Mouse (Mus musculus) urinary bladder, postnatal 36 days (tissue): ENCODE measurements around the gene Kcnd2.
"Not testable (repeated sequence)": the region's sequence is repeated elsewhere in the genome, so short reads cannot be mapped to it uniquely, and the experiment has no call there.

Experiments used
- DNase-seq, 2 experiments: peaks; one replicate each; pipeline ENCODE4 v3.0.0; 2022; ENCODE audit warnings: low spot score in 2 of 2, mixed read lengths in 1 of 2

The Kcnd2 gene

DNA sequence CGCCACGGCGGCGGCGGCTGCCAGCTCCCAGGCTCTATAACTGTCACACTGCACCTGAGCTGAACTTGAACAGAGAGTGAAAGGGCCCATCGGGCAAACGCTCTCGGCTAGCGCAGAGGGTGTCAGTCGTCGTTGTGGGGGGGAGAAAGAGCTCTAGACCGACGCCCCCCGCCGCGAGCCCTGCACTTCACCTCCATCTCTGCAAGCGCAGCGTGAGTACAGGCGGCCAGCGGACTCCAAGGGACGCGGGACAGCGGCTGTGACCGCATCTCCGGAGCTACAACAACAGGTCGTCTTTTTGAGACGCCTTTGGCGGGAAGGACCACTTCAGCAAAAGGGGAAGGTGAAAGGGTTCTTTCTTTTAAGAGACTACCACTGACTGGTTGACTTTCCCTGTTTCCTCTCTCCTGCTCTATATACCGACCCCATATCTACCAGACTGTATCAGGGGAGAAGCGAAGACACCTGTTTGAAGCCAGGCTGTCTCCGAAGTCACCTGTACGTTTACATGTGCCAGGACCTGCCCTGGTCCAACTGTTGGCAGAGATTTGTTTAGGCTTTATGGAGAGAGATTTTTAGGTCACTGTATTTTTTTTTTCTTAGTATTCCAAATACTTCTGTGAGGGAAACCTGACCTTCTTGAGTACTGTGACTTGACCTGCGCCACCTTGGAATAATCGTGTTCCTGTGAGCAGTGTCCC, at the start of gene Kcnd2:
TSS of gene Kcnd2 (plus strand) at position 13 of the 701 bp plus-strand sequence.
- no peak for DNase-seq

DNA sequence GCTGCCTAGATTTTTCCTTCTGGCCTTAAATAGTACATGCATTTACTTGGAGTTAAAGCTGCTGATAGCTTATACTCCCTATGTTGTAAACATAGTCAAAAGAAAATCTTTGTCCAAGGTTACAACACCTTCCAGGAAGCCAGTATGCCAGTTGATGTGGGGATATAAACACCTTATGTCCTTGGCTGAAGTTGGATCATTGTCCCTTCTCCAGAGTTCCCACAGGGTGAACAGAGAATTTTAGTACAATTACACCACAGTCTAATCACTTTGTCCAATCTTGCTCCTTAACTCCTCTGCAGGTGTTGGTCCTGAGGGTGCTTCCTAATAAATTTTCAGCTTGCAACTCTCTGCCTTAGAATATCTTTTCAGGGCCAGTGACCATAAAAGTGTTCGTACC, 48.7 kb upstream of the Kcnd2 start:
- no peak for DNase-seq

DNA sequence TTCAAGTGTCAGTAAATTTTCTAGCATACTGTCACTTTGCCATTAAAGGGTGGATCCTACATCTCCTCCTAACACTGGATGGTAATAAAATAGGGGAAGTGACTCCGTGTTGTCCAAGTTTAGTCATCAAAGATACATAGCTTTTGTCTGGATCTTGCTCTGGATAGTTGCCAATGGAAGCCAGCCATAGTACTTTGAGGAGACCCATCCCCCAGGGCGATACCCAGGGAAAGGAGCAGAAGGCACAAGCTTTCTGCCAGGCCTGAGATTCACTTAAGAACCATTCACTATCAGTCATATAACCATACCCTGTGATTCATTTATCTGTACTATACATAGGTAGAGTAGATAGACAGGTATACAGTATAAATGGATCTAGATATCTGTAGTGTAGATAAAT, 20.0 kb upstream of the Kcnd2 start:
- no peak for DNase-seq

DNA sequence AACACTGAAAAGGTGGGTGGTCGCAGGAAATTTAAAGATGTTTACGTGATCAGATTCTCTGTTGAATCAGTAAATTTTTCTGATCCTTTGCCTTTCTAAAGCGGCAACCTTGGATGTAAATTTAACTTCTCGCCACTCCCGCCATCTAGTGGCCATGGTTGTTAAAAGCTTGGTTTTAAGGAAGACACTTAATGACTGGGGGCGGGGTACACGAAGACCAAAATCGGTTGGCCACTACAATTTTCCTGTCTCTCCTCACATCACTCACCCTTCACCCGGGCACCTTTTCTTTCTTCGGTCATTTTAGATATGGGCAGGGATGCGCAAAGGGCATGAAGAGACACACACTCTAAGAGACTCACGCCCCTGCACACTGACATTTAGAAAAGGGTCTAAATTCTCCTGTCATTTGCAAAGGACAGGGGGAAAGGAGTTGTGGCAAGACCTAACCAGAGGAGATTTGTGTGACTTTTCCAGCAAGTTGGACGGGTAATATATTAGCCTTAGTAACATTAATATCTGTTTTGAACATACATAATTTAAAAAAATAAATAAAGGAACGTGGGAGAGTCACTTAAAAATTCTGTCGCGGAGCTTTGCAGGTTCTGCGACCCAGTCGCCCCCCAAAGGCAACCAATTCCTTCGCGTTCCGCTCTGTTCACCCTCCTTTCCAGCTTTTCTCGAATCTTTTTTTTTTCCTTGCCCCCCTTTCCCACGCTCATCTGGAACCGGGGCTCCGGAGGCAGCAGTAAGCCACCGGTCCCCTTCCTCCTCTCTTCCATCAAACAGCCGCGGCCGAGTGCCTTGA, 1.2 kb upstream of the Kcnd2 start:
- DNase-seq, result peak in 1 of 2 experiments; percentile 24

DNA sequence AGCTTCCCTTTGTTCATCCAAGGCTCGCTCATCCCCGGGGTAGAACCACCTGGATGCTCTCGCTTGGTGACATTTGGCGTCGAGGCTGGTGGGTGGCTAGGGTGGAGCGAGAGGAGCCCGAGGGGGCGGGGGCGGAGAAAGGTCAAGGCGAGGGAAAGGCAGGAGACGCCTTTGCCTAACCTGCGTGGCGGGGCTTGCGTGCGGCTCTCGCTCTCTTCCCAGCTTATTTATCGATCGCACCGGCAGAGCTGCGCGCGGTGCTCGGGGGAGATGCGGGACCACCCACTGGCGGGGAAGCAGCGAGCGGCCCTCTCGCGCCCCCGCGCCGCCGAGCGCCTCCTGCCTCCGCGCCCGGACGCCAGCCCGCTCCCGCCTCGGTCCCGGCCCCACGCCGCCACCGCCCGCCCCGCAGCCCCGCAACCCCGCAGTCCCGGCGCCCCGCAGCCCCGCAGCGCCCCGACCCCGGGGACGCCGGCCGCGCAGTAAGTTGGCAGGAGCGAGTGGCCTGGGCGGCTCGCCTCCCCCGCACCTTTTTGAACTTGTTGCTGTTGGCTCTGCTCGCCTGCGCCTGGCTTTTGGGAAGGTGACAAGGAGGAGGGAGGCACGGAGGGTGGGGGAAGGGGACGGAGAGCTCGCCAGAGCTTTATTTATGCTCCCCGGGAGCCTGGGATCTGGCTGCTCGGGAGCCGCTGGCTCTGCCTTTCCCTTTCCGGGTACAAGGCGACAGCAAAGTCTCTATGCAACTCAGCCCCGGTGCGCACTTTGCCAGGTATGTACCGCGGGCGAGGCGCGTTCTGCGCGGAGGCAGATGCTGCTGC, 421 bp upstream of the Kcnd2 start:
- DNase-seq, result peak in 1 of 2 experiments; percentile 13

DNA sequence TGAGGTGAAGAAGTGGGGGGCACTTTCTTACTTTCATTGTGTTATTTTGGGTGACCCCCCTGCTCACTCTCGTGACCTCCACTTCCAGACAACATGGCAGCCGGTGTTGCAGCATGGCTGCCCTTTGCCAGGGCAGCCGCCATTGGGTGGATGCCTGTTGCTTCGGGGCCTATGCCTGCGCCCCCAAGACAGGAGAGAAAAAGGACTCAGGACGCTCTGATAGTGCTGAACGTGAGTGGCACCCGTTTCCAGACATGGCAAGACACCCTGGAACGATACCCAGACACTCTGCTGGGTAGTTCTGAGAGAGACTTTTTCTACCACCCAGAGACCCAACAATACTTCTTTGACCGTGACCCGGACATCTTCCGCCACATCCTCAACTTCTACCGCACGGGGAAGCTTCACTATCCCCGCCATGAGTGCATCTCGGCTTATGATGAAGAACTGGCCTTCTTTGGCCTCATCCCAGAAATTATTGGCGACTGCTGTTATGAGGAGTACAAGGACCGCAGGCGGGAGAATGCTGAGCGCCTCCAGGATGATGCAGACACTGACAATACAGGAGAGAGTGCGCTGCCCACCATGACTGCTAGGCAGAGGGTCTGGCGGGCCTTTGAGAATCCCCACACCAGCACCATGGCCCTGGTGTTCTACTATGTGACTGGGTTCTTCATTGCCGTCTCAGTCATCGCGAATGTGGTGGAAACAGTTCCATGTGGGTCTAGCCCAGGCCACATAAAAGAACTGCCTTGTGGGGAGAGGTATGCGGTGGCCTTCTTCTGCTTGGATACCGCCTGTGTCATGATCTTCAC, 1.1 kb downstream of the Kcnd2 start:
- no peak for DNase-seq

DNA sequence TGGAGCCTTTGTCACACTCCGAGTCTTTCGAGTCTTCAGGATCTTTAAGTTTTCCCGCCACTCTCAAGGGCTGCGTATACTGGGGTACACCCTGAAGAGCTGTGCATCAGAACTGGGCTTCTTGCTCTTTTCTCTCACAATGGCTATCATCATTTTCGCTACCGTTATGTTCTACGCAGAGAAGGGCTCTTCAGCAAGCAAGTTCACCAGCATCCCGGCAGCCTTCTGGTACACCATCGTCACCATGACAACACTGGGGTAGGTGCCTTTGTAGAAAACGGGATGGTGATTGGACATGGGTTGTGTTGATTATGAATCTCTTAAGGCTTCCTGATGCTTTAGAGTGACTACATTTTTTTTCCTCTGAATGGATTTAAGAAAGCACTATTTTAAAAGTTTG, 1.9 kb downstream of the Kcnd2 start:
- DNase-seq, result no peak

DNA sequence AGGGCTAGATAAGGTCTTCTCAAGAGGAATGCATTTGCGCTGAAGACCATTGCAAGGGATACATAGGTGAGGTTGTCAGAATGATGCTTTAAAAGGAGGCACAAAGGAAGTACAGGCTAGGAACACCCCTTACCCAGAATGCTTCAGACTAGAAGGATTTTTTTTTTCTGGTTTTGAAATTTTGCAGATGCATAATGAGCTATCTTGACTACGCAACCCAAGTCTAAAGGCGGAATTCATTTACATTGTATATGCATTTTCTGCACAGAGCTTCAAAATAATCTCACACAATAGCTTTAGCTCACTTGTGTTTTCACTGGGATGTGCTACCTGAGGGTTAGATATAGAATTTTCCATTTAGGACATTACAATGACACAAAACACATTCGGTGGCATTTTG, 10.8 kb downstream of the Kcnd2 start:
- DNase-seq, result no peak

DNA sequence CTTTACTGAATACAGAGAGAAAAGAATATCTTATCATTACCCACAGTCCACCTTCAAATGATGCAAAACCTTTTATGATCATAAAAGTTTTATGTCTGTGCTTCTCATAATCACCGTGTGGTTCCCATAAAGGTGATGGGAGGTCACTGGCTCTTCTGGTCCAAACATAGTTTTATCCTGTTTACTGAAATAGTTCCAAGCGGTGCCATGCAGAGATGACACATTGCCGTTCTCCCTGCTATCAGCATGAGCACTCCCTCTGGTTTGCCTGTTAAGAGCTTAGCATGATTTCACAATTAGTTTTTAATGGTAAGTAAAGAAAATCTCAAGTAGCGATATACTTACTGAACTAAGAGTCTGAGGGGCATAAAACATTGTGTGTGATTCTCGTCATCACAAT, 43.7 kb downstream of the Kcnd2 start:
- DNase-seq, result no peak

DNA sequence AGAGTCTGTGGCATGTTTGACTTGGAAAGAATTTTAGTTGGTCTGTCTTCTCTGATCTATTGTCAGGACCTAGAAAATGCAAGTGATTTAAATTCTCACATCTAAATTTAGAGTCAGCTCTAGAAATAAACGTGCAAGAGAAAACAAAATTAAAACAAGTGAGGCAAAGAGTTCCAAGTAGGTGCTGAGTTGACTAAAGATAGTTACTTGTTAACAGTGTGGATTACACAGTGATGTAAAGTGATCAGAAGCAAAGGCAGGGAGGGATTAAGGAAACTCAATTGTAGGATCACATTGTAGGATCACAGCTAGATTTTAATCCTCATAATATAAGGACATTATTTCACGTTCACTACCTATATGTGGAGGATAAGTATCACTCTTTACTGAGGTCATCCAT, 52.6 kb downstream of the Kcnd2 start:
- DNase-seq, result no peak

DNA sequence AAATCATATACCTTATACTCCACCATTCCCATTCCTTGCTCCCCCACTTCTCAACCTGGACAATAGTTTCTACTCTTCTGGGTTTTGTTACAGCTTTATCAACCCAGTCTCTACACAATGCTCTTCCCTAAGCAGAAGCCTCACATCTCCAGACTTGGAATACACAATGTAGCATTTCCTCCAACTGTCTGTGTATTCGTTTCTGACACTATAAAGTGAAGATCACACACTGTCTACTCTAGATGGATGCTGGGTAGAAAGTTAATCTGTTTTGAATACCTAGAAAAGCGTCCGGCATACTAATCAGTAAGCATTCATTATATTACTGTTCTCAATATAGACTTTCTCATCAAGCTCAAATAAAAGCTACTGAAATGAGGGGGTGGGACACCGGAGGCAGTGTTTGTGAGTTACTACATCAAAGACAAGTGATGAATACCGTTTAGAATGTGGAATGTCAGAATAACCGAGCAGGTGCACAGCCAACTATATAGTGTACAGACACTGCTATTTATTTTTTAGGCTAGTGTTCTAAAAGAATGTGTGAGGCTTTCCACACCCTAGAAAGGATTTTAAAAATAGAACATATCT, 62.1 kb downstream of the Kcnd2 start:
- DNase-seq, result no peak

DNA sequence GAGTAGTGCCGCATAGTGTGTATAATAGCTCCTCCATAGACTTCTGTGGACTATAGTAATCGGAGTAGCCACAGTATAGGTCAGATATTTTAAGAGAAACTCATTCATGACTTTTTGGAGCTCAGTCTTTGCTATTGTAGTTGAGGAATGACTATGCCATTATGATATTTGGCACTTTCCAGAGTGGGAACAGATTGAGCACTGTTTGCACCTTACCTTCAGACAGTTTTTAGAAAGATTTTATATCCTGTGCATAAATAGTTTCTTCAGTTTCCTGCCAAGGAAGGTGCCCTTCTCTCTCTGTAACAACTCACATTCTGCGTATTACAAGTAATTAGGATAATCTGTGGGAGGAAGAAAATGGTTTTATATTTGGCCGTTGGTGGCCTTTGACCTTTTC, 89.6 kb downstream of the Kcnd2 start:
- DNase-seq, result no peak

DNA sequence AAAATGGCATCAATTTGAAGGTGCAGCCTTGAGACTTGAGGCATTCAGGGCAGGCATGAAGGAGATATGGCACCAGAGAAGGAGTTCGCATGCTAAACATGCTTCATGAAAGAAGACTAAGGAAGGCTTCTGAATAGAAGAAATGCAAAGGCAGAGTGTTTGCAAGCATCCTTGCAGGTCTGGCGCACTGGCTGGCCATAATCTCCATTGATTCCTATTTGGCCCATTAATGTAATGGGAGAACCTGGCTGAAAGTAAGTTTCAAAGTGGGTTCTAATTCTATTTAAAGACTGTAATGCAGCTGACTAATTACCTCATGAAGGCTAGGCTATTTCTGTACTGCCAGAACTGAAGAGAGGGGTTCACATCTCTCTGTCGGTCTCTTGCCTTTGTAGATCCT, 94.9 kb downstream of the Kcnd2 start:
- DNase-seq, result no peak

DNA sequence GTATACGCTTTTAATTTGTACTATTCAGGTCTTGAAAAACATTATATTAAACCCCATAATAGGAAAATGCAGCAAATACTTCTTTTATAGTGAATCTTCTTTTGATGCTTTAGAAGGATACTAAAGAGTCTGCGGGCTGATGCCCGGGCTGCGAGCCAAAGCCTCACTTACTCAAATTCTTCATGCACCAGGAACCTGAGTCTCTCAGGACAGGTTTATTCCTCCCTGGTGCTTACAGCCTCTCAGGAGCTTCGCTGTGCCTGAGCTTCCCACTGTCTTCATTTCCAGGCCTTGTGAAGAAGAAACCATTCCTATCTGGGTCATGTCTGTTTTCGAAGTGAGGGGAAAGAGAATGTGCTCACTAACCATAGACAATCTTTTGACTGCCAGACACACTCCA, 106.1 kb downstream of the Kcnd2 start:
- DNase-seq, result no peak

DNA sequence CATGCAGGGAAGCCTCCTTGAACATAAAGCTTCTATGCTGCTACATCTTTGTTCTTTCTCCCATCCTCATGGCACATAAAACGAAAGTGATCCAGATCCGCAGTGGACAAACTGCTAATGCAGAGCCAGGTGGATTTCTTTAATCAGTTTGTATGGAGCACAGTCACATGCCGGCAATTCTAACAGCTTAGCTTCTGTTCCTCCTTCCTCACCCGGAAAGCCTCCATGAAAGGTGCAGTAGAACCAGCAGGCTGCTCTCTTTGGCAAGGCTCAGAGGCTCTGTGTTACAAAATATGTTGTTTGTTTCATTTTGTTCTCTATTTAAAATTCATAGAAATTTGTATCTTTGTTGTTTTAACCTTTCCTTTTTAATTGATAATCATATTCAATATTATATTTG, 106.9 kb downstream of the Kcnd2 start:
- DNase-seq, result no peak

DNA sequence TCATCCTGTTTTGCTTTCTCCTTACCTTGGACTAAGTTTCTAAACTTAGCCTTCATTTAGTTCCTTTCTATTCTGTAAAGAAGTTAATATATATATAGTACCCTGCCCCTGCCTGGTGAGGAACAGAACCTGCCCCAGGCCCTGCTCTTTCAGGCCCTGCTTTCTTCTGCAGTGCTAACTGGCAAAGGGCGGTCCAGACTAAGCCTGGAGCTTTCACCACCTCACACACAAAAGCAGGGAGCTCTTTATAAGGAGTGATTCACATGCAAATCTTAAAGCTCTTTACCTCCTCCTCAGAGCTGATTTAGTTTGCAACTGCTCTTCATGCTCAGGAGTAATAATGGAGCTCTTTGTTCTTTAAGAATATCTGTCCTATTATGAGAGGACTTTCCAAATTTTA, 109.9 kb downstream of the Kcnd2 start:
- no peak for DNase-seq

DNA sequence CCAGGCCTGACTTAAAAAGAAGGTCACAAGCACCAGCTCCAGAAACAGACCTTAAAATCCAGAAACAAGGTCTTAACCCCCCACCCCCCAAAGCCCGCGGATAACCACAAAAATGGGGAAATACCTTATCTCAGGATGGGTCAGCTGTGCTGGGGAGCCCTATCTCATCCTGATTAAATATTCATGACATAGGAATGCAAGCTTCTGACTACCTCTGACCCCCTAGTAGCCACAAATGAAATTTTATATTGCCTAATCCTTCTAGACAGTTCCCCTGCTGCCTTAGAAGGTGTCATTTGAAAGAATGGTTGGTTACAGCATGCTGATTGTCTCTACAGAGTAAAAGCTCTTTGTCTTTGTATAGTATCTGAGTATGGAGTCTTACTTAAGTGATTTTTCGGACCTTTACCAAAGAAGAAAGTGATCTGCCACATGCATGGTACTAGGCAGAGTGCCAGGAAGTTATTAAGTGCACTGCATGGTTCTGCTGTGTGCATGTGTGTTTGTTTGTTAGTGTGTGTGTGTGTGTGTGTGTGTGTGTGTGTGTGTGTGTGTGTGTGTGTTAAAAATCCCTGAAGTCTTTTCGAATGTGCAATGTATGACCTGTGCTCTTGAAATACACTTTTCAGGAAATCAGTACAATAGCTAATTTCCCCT, 111.9 kb downstream of the Kcnd2 start:
- no peak for DNase-seq

DNA sequence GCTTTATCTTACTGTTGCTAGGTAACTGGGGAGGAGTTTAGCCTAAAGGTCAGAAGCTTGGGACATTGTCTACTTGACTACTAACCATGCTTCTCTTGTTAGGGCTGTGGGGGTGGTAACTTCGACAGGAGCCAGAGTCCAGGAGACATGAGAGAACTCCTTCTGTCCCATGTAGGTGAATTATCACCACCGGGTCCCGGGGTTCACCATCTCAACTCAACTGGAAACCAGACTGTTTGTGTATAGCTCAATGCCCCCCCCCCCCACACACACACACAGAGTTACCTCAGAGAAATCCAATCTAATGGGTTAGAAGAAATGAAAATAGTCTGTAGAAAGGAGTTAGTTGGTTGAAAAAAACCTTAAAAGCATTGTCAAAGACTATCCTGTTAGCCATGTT, 170.0 kb downstream of the Kcnd2 start:
- not testable (repeated sequence) for DNase-seq

DNA sequence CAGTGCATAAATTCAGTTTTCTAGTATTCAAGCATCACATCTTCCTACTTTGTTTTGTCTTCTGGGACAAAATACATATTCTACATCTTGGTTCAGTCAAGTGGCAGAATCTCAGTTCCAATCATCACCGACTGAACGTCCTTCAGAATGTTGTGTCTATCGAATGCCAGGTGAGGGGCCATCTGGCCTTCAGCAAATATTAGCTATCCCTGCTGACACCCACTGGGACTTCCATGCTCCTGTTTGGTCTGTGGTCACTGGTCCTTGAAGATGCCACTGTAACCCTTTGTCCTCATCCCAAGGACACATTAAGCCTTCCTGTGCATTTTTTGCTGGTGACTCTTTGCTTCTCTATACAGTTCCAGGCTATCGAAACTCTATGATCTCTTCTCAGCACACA, 176.5 kb downstream of the Kcnd2 start:
- DNase-seq, result no peak

DNA sequence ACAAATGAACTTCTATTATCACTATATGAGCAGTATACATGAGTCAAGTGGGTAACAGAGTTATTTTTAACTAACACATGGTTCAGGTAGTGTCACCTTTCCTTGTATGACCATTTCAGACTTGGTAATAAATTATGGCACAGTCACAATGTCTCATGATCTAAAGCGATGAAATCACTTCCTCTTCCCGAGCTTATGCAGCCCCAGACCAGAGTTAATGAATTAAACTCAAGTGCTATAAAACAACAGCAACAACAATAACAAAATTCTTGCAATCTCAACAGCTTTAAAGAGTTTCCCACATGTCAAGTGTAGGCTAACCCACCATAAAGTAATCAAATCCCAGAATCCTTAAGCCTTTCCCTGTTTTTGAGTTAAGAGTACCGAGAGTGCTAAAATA, 198.4 kb downstream of the Kcnd2 start:
- DNase-seq, result no peak

DNA sequence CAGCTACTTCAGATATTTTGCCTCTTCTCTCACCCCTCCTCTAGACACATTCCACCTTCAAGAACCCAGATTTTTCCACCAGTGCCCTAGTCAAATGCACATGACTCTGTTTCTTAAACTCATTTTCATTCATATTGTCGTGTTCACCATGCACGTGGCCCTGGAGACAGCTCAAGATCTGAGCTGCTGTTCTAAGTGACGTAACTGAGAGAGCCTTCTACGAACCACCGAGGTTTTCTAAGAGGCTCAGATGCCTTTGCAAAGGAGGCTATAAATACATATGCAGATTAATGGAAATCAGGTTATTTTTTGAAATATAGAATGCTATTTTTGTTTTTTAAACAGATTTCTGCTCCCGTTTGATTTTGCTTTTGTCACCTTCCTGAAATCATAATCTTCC, 202.9 kb downstream of the Kcnd2 start:
- no peak for DNase-seq
